Mouse (Mus musculus): ENCODE measurements around the gene Nostrin. TPM values are rescaled to one million over a fixed set of nuclear protein-coding genes. Genes with fewer than 3 reads are reported as not detected.

Nostrin gene
- total RNA-seq, 2 experiments from 2014 or later, result 2.2 to 3.2 TPM

DNA sequence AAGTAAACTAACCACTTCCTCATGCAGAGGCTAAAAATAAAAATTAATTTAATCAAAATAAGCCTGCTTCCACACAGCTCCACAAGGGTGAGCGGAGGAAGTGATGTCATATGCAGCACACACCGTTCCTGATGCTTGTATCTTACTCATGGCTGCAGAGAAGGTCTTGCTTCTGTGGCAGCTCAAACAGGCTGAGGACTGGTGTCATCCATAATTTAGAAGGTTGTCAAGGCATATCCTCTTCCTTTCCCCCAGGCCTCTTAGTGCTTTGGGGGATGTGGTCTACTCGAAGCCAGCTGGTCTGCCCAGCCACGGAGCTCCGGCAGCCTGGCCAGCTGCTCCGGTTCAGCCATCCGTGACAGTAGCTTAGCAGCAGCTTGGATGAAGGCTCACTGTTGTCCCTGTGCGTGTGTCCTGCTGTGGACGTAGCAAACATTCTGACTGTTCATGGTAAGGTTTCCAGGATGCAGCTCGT is 6.6 kb upstream of the Nostrin start:
- no peak for DNase-seq

DNA sequence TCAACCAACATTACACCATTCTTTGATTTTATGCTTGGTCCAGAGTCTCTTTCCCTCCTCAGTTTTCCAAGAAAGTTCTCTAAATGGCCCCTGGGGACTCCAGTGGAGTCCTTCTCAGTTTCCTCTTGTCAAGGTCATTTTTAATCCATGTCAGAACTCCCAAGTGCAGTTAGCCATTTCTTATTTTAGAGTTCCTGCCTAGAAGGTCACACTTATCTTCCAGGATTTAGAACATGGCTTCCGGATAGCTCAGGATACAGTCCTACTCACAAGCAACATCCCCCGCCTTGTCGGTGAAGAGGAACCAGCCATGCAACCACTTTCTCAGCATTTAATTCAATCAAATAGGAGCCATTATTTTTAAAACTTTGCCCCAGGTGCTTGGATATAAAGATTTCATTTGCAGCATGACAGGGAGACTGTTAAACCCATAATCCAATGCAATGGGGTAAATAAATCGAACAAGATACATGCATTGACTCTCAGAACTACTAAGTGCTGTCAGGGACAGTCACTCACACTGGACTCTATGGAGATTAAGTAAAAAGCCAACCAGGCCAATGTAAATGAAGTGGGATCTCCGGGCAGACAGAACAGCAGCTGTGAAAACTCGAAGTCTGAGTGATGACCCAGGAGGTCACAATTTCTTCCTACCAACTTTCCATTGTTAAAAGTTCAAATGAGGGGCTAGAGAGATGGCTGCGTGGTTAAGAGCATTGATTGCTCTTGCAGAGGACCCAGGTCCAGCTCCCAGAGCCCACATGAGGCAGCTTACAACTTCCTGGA is 6.0 kb upstream of the Nostrin start:
- no peak for DNase-seq

DNA sequence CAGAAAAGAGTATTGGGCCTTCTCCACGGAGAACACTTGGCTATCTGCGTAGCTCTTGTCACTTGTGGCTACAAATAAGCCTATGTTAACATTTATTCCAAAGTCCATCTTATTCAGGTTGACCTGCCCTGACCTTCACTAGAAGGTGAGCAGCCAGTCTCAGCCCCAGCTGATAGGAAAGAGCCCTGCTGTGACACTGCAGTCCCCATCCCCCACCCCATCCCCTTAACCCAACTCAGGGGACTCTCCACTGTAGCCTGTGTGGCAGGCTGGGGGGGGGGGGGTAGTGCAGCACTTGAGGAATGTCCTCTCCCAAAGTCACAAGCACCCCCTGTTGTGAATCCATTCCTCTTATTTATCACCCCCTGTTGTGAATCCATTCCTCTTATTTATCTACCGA is 3.6 kb upstream of the Nostrin start:
- no peak for DNase-seq

DNA sequence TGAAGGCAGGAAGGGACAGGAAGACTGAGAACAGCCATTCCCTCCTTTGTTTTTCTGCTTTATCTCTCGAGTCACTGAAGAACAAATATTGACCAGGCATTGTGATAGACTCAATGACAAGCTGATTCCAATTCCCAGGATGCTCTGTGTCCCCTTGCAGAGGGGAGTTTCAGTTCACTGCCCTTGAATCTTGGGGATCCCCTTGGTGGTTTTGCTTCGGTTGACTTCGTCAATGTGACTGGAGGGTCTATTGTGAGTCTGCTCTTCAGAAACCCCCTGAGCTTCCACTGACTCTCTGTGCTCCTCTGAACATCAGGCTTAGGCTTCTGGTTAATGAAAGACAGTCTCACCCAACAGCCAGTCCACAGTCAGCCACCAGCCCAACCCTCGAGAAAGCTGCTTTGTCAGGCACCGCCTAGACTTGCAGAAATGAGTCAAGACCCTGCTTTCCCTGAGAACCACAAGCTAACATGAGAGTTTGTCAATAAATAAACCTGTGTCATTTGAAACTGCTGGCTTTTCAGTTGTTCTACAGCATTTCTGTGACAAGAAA is 3.0 kb upstream of the Nostrin start:
- no peak for DNase-seq

DNA sequence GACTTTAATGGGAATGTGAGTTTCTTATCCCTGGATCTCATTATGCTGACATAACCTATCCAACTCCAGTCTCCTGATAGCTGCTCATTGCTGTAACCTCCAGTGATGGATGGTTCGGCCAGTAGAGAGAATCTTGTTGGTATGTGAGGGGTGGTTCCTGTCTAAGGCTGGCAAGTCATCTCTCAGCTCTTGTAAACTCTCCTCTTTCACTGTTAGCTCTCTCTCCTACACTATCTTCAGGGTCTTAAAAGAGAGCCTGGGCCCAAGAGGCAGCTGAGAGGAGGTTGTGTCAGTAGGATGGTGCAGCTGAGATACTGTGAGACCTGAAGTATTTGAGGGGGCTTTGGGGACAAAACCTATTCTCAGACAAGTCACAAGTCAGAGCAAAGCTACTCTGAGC is 1.4 kb upstream of the Nostrin start:
- DNase-seq, result no peak

DNA sequence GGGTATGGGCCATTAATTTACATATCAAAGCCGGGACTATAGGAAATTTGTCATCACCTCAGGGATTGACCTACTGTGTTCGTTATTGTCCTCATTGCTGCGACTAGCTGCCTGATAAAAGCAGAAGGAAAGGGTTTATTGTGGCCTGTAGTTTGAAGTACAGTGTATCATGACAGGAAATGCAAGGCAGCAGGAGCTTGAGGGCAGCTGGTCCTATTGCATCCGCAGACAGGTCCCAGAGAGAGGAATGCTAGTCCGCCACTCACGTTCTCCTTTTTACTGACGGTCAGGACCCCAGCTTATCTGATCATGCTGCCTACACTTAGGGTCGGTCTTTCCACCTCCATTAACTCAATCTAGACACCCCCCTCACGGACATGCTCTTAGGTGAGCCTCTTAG is 663 bp upstream of the Nostrin start:
- no peak for DNase-seq

DNA sequence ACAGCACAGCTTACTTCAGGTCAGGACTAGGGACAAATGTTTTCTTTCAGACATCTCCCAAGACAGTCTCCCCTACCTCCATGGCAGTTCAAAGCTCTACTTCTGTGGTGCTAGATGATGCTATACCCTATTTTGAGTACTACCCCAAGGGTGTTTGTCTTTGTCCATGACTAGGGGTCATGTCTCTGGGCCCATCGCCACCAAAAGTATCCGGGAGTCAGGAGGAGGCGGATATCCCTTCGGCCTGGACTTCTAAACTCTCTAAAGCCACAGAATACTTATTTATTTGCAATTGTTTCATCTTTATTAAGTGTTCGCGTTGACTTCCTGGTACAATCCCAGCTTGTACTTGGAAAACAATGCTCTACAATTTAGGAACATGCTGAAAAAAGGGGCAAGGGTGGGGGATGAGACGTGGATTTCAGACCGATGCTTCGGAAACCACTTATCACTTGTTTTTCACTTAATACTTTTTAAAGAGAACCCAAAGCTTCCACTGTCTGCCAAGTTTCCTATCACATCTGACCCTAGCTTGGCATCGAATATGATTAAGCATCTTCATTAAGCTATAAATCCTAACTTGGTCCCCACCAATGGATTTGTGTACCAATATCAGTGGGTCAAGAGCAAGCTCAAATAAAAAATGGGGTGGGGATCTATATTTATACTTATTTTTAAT is 1.9 kb downstream of the Nostrin start:
- DNase-seq, result no peak

DNA sequence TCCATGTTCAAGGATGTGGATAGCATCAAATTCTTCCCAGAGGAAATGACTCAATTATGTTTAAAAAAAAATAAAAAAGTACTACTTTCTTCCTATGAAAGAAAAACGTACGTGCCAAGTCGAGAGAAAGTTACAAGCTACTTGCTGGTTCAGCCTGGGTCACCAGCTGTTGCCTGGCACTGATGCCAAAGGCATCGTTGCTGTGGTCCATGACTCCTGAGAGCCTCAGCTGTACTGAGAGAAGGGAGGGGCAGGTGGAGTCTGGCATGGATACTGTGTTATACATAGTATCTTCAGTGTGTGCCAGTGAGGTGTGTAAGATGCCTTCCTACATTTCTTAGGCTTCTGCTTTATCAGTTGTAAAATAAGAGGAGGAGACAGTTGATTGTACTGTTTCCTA is 3.2 kb downstream of the Nostrin start:
- peak; percentile 13 for DNase-seq

DNA sequence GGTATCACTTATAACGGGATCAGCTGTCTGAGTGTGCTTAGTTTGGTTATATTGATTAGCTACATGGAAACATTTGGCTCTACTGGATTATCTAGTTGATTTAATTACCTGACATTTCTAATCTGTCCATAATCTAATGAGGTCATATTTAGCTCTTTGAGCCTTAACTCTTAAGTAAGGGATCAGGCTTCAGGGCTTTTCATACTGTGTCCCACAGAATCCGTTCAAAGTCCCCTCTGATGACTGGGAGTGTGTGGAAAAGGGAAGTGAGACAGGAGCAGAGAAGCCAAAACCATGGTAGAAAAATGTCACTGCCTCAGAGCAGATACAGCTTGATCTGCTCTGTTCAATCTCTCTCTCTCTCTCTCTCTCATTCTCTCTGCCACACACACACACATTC is 4.6 kb downstream of the Nostrin start:
- DNase-seq, result no peak

DNA sequence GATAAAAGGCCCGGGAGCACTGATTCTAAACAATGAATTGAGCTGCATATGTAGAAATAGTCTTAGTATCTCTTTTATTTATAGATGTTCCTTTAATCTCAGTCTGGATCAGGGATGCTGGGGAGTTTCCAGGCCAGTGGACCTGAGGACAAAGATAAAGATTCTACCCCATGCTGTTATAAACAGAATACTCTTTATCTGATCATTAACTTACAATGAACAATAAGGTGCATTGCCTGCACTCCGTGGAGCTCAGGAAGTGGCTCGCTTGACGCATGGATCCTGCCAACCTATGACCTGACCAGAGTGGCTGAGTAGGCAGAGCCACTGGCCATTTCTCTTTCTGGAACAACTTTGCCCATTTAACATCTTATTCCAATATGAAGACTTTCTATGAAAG is 5.2 kb downstream of the Nostrin start:
- no peak for DNase-seq

DNA sequence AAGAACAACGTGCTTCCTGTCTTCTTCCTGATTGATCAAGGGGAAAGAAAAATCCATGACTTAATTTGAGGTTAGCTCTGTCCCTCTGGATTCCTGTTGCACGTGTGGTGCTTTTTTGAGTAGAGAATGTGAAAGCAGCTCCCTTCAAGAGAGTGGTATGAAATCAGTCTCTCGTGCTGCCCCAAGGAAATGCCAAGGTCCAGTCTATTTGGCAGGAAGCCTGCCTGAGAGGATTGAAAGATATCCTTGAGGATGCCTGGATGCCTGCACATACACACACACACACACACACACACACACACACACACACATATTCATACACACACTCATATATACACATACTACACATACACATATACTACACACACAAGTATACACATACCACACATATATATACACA is 13.1 kb downstream of the Nostrin start:
- no peak for DNase-seq

DNA sequence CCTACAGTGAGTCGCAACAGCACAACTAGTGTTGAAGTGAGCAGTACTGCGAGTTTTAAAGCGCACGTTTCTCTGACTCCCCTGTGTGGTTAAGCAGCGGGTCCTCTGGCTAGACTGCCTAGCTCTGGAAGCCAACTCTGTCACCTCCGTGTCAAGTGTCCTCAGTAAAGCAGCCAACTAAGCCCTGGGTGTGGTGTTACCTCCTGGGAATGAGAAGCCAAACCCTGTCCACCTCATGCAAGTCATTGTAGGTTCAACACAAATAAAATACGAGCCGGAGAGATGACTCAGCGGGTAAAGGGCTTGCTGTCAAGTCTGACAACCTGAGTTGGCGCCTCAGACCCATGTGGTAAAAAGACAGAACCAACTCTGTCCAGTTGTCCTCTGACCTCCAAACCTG is 13.6 kb downstream of the Nostrin start:
- no peak for DNase-seq

DNA sequence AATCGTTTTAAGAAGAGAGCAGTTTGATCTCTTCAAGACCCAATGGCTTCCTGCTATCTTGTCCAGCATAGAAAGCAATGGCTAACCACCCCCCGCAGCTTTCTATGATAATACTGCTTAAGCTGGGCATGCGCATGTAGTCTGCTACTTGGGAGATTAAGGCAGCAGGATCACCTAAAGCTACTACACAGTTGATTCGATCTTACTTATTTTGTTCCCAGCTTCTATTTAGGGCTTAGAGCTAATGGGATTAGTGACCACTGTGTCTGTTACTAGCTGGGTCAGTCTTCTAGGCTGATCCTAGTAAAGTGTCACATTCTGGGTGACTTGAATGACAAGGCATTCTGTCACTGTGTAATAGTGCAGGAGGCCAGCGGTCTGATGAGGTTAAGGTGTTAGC is 15.2 kb downstream of the Nostrin start:
- no peak for DNase-seq

DNA sequence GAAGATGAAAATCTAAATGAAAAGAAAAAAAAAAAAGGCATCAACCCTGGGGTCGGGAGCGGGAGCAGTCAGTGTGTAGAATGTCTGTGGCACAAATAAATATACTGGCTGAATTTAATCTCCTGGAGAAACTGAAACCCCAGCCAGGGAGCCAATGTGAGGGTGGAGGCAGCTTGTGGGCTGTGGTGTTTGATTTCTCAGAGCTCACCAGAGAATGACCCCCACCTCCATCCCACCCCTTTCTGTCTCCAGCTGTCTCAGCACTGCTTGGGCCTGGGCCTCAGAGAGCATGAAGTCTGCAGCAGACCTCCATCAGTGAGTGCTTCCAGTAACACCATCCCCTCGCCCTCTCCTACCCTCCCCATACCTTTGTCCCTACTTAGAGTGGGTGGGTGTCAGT is 20.3 kb downstream of the Nostrin start:
- DNase-seq, result no peak

DNA sequence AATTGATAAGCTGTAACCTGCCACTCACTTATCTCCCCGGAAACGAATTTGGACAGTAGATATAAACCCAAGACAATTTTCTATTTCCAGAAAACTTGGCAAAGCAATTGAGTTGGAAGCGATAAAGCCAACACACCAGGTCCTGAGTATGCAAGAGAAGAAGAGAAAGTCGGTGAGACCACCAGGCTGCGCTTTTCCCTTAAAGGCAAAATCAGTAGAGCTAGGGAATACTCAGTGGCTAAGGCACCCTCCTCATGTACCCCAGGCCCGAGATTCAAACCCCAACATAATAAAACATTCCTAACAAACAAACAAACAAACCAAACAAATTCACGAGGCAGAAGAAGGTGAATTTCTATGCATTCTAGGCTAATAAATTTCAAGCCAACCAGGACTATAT is 20.7 kb downstream of the Nostrin start:
- no peak for DNase-seq

DNA sequence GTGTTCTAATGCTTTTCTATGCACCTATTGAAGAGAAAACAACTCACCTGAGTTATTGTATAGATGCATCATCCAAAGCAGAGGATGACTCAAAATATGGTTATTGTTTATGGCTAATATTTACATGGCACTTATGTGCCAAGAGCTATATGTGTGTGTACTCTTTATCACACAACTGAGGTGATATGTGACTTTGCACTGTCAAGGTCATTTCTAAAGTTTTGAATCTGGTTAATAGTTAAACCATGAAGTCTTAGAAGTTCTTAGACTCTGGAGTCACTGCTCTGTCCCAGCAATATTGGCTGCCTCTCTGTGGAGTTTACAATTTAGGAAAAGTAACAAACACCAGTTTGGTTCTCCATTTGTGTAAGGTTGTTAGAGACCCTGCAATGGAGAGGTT is 23.3 kb downstream of the Nostrin start:
- DNase-seq, result no peak

DNA sequence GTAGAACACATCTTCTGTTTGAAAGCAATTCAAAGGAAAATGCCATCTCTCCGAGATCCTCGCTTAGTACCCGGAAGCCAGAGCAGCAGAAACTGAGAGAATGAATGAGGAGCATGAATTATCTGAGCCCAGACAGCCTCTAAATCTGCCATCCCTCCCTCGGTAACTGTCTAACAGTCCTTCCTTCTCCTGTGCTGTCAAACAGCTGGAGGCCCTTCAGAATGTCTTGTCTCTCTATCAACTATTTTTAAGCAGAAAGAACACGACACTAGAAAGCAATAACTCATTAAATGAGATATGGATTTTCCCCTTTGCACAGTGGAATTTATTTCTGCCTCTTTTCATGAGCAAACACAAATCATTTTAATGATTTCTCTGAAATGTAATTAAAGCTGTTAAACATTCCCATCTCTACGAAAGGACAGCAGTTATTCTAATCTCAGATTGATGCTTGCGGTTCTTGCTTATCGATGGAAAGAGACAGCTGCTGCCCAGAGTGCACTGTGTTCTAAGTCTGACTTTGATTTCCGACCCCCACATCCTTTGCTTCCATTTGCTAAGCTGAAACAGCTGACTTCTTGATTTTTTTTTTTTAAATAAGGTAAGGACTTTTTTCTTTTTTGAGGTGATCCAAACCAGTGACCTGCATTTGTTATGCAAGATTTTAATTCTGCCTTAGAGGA is 34.9 kb downstream of the Nostrin start:
- DNase-seq, result no peak

DNA sequence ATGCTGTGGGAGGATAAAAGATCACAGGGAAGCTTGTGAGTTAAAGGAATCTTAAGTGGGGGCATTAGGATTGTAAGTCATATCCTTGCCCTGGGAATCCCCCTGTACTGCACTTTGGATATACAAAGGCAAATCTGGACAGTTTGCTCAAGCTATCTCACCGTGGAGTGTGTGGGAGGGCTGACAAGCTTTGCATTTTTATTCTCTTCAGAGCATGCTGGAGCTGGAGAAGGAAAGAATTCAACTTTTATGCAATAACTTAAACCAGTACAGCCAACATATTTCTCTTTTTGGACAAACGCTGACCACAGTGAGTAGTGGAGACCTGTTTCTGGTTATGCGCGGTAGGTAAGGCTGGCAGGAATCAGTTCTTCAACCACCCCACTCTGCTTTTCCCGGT is 39.7 kb downstream of the Nostrin start:
- DNase-seq, result no peak

DNA sequence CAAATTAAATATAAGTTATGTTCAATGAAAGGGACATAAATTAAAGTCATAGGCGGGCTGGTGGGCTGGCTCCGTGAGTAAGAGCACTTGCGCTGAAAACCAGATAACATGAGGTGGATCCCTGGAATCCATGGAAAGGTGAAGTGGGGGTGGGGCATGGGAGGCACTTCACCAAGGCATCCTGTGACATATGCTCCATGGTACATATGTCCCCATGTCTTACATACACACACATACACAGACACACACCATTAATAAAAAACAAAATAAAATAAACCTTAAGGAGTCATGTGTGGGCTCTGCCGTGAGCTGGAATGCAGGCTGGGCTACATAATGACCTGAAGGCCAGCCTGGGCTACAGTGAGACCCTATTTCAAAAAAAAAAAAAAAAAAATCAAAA is 44.1 kb downstream of the Nostrin start:
- DNase-seq, result no peak

DNA sequence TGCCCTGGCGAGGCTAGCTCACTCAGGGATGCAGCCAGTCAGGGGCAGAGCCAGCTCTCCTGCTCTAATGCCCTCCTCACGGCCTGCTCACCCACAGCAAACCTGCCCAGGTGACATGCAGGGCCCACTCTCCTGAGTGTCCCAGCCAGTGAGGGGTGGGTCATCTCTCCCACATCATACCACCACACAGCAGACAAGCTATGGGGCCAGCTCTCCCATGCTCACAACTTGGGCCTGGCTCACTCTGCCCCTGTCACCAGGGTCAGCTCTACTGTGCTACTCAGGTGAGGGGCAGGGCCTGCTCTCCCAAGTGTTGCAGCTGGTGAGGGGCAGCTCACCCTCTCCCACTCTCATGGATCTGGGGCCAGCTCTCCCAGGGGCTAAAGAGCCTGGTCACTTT is 52.4 kb downstream of the Nostrin start:
- no peak for DNase-seq

DNA sequence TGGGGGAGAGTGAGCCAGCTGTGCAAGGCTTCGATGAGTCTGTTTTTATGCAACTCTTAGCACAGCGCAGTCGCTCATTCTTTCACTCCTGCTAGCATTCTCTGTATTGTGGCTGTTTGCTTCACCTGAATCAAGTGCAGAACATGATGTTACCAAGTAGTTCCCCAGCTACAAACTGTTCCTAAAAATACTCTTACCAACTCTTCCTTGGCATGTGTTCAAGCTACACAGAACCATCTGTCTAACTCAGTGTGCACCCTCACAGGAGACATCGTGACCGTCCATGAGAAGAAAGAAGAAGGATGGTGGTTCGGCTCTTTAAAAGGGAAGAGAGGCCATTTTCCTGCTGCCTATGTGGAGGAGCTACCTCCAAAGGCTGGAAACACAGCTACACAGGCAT is 53.1 kb downstream of the Nostrin start:
- no peak for DNase-seq

DNA sequence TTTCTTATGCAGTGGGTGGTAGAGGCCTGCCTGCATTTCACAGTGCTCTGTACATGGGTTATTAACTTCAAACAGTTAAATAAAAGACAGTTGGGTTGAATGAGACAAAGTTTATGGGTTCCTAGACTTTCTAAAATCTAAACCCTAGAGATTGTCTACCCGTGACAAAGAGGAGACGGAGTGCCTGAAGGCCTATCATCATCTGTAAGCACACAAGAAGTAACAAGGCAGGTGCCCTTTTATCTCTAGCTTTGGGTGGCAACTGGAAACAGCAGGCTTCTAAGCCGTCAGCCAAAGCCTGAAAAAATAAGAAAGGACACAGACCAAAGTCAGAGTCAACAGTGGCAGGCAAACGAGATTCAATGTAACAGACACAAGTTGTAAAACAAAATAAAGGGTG is 53.6 kb downstream of the Nostrin start:
- no peak for DNase-seq

DNA sequence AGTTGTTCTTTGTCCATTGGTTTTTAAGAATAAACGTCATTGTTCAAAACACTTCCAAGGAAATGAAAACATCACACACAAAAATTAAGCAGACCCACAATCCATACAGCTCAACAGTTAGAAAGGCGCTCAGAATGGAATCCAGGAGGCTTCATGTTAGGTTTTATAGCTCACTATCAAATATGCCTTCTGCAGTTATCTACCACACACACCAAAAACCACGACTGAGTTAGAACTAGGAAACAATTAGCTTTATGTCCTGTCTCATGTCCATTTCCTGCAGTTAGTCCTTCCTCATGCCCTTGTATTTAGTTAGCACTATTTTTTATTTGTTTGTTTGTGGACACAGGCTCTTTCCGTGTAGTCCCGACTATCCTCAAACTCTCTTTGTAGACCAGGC is 55.5 kb downstream of the Nostrin start:
- no peak for DNase-seq

Measured in gastrocnemius, postnatal 10 days (tissue).